Mouse (Mus musculus) forebrain, embryonic 14.5 days (tissue): ENCODE data around the gene Cdh7. TPM values are rescaled to one million over a fixed set of nuclear protein-coding genes. Genes with fewer than 3 reads are reported as not detected.

Experiments used
- ATAC-seq: fragments of 200-750 bp; cut with Nextera tagmentation; 2 replicates; pipeline ENCODE4 v1.8.0; 2017; ENCODE audit warnings: mild to moderate bottlenecking, moderate library complexity
- DNase-seq: peaks from one replicate; pipeline ENCODE4 v3.0.0-alpha.2; 2015; ENCODE audit warnings: low spot score
- H3K27ac ChIP-seq: fragments of 300-500 bp; sonication (generic); 2 replicates; pipeline ENCODE4 v1.5.1; 2014; ENCODE audit warnings: low read depth, mild to moderate bottlenecking, control low read depth, low read length, moderate library complexity
- H3K27me3 ChIP-seq: fragments of 300-500 bp; sonication (generic); replicated peaks from 2 replicates; pipeline ENCODE4 v1.6.1; 2014; ENCODE audit warnings: low read length, control low read depth, mixed read lengths; ENCODE audit not compliant: control insufficient read depth, insufficient read depth
- H3K36me3 ChIP-seq: fragments of 300-500 bp; sonication (generic); 2 replicates; pipeline ENCODE4 v1.6.1; 2014; ENCODE audit warnings: low read length, control low read depth; ENCODE audit not compliant: control insufficient read depth, insufficient read depth
- H3K4me1 ChIP-seq: fragments of 300-500 bp; sonication (generic); 2 replicates; pipeline ENCODE4 v1.6.1; 2014; ENCODE audit warnings: antibody characterized with exemption, low read length, control low read depth; ENCODE audit not compliant: control insufficient read depth, insufficient read depth
- H3K4me2 ChIP-seq: fragments of 300-500 bp; sonication (generic); 2 replicates; pipeline ENCODE4 v1.6.1; 2014; ENCODE audit warnings: mild to moderate bottlenecking, control low read depth, low read length
- H3K4me3 ChIP-seq: fragments of 300-500 bp; sonication (generic); 2 replicates; pipeline ENCODE4 v1.5.1; 2014; ENCODE audit warnings: low read depth, low read length, control low read depth
- H3K9ac ChIP-seq: fragments of 300-500 bp; sonication (generic); 2 replicates; pipeline ENCODE4 v1.6.1; 2014; ENCODE audit warnings: mild to moderate bottlenecking, low read length, control low read depth, moderate library complexity
- H3K9me3 ChIP-seq: fragments of 300-500 bp; sonication (generic); replicated peaks from 2 replicates; pipeline ENCODE4 v1.6.1; 2016; ENCODE audit warnings: low read length, control low read depth, mixed read lengths; ENCODE audit not compliant: control insufficient read depth
- WGBS: fragments of 180-500 bp; shearing (Covaris S2); extraction: QIAGEN DNeasy Blood & Tissue Kit; methylation state at CpG from one replicate; pipeline ENCODE4 v1.1.7; 2014; 5-methylcytosine and 5-hydroxymethylcytosine counted together
- polyA plus RNA-seq: library from polyadenylated mRNA; unstranded; fragments of >200 nt; fragmentation: Nextera tagmentation; extraction: Ambion mirVana; gene quantifications from 2 replicates; pipeline ENCODE4 v1.2.1, GENCODE M21; 2014

Cdh7 gene
- 7.7 and 12.4 TPM in 2 replicates for polyA plus RNA-seq

GRCm38 (mm10) chr1:109982064-109982808 lies at the start of gene Cdh7:
TSS of gene Cdh7 (plus strand) at chr1:109982431.
- DNase-seq (peak; percentile 74), ATAC-seq (peak; percentile 88)
- H3K36me3 ChIP-seq, result no peaks in the 10 kb centered on the region
- peak within 1 kb of the TSS; percentile 88 for H3K4me2 ChIP-seq
- under 1% methylated on average over 35 of the region's 35 CpGs for WGBS
- H3K27me3 ChIP-seq, result no peaks in the 10 kb centered on the region
- peak within 1 kb of the TSS; percentile 46; the same call in 1 of the 2 replicates for H3K27ac ChIP-seq
- no peaks in the 10 kb centered on the region for H3K9me3 ChIP-seq
- H3K9ac ChIP-seq, result peak within 1 kb of the TSS; percentile 72
- H3K4me1 ChIP-seq, result peaks cover 6% of the 10 kb centered on the region; the same call in 1 of the 2 replicates
- peak within 1 kb of the TSS; percentile 64 for H3K4me3 ChIP-seq

GRCm38 (mm10) chr1:109932674-109933073 lies 49.6 kb upstream of the Cdh7 start:
- H3K4me3 ChIP-seq, result no peak overlapping the region
- H3K4me2 ChIP-seq, result no peak overlapping the region
- 53% methylated on average over 3 of the region's 3 CpGs for WGBS
- no peaks in the 10 kb centered on the region for H3K9me3 ChIP-seq
- no peak overlapping the region for H3K9ac ChIP-seq
- ATAC-seq, result peak; percentile 91
- DNase-seq, result peak; percentile 80
- no peaks in the 10 kb centered on the region for H3K4me1 ChIP-seq
- H3K27me3 ChIP-seq, result no peaks in the 10 kb centered on the region
- no peaks in the 10 kb centered on the region for H3K36me3 ChIP-seq
- H3K27ac ChIP-seq, result no peak overlapping the region

- no peak overlapping the region for H3K4me3 ChIP-seq
- peak; percentile 75; the same call in 1 of the 2 replicates for ATAC-seq
- DNase-seq, result peak; percentile 66
- no peaks in the 10 kb centered on the region for H3K27me3 ChIP-seq
- no peak overlapping the region for H3K27ac ChIP-seq
- no peaks in the 10 kb centered on the region for H3K36me3 ChIP-seq
- no peaks in the 10 kb centered on the region for H3K9me3 ChIP-seq
- no peak overlapping the region for H3K4me2 ChIP-seq
- no peak overlapping the region for H3K9ac ChIP-seq
- 50% methylated on average over 2 of the region's 2 CpGs for WGBS
- H3K4me1 ChIP-seq, result no peaks in the 10 kb centered on the region
These were observed 33.7 kb upstream of the Cdh7 start for GRCm38 (mm10) chr1:109948571-109948970.

- WGBS, result 9% methylated on average over 5 of the region's 5 CpGs
- no peak overlapping the region for H3K4me2 ChIP-seq
These were observed 10.4 kb upstream of the Cdh7 start for GRCm38 (mm10) chr1:109971721-109972425.

GRCm38 (mm10) chr1:109972426-109973015 lies 9.7 kb upstream of the Cdh7 start:
- Histone ChIP-seq H3K27ac (0 out of 2 replicates have a peak overlapping the region, but pooled peaks have one; percentile 23), H3K4me1 (no peaks in the 10 kb centered on the region), H3K27me3 (no peaks in the 10 kb centered on the region), H3K4me3 (no peak overlapping the region), H3K9ac (no peak overlapping the region), H3K9me3 (no peaks in the 10 kb centered on the region), H3K36me3 (no peaks in the 10 kb centered on the region), H3K4me2 (no peak overlapping the region)
- peak; percentile 53 for ATAC-seq
- DNase-seq, result peak; percentile 69
- WGBS, result 3% methylated on average over 4 of the region's 4 CpGs

More at GRCm38 (mm10) chr1:109971721-109972425, 10.4 kb upstream of the Cdh7 start:
- Histone ChIP-seq H3K27me3 (no peaks in the 10 kb centered on the region), H3K4me3 (no peak overlapping the region), H3K36me3 (no peaks in the 10 kb centered on the region), H3K9me3 (no peaks in the 10 kb centered on the region), H3K9ac (no peak overlapping the region), H3K4me1 (no peaks in the 10 kb centered on the region), H3K27ac (0 out of 2 replicates have a peak overlapping the region, but pooled peaks have one; percentile 23)
- DNase-seq, result no peak
- ATAC-seq, result peak; percentile 95

- H3K4me1 ChIP-seq, result peaks cover 6% of the 10 kb centered on the region; the same call in 1 of the 2 replicates
- peak overlapping the region; percentile 88 for H3K4me2 ChIP-seq
- peak overlapping the region; percentile 46; the same call in 1 of the 2 replicates for H3K27ac ChIP-seq
- peak; percentile 55 for DNase-seq
- peak; percentile 86 for ATAC-seq
- WGBS, result 1% methylated on average over 38 of the region's 38 CpGs
- no peaks in the 10 kb centered on the region for H3K9me3 ChIP-seq
- no peaks in the 10 kb centered on the region for H3K36me3 ChIP-seq
- H3K27me3 ChIP-seq, result no peaks in the 10 kb centered on the region
- H3K9ac ChIP-seq, result peak overlapping the region; percentile 72
- peak overlapping the region; percentile 64 for H3K4me3 ChIP-seq
These were observed 742 bp downstream of the Cdh7 start for GRCm38 (mm10) chr1:109982809-109983536.

- WGBS, result 5% methylated on average over 6 of the region's 6 CpGs
- Histone ChIP-seq H3K36me3 (no peaks in the 10 kb centered on the region), H3K9ac (peak overlapping the region; percentile 72), H3K4me1 (peaks cover 6% of the 10 kb centered on the region; the same call in 1 of the 2 replicates), H3K4me3 (peak overlapping the region; percentile 64), H3K27me3 (no peaks in the 10 kb centered on the region), H3K27ac (peak overlapping the region; percentile 46; the same call in 1 of the 2 replicates), H3K4me2 (peak overlapping the region; percentile 88), H3K9me3 (no peaks in the 10 kb centered on the region)
- ATAC-seq (no peak), DNase-seq (no peak)
These were observed 1.3 kb downstream of the Cdh7 start for GRCm38 (mm10) chr1:109983537-109983912.

- Histone ChIP-seq H3K4me3 (peak overlapping the region; percentile 15), H3K9ac (no peak overlapping the region), H3K9me3 (no peaks in the 10 kb centered on the region), H3K36me3 (no peaks in the 10 kb centered on the region), H3K27me3 (no peaks in the 10 kb centered on the region), H3K4me1 (peaks cover 6% of the 10 kb centered on the region; the same call in 1 of the 2 replicates), H3K27ac (no peak overlapping the region), H3K4me2 (peak overlapping the region; percentile 39; the same call in 1 of the 2 replicates)
- DNase-seq (no peak), ATAC-seq (no peak)
- WGBS, result 11% methylated on average over 3 of the region's 3 CpGs
These were observed 2.5 kb downstream of the Cdh7 start for GRCm38 (mm10) chr1:109984776-109985175.
